Mouse (Mus musculus): ENCODE data around the gene Arhgef7. TPM values are rescaled to one million over a fixed set of nuclear protein-coding genes. Genes with fewer than 3 reads are reported as not detected.

Arhgef7 gene
- polyA plus RNA-seq (2012; rRNA removed), result 86.5 and 98.5 TPM in 2 replicates

GRCm38 (mm10) chr8:11727651-11728481, at the start of gene Arhgef7:
Arhgef7 (plus strand) TSS chr8:11727721.

GRCm38 (mm10) chr8:11701033-11701362, 26.5 kb upstream of the Arhgef7 start, which contains the start of gene 1700016D06Rik:
1700016D06Rik (minus strand) TSS chr8:11701063.

GRCm38 (mm10) chr8:11840174-11840573, 112.7 kb downstream of the Arhgef7 start, which contains the start of gene Tex29:
Tex29 (plus strand) TSS chr8:11840474.

Other genes with a start within 250 kb of the Arhgef7 start
- gene Rab20, start 249.0 kb upstream of the Arhgef7 start, polyA plus RNA-seq (2012; rRNA removed), result 0.61 and 0.72 TPM in 2 replicates
- 123 and 126 TPM in 2 replicates for gene Naxd, start 230.2 kb upstream of the Arhgef7 start, polyA plus RNA-seq (2012; rRNA removed)
- gene Cars2, start 176.9 kb upstream of the Arhgef7 start, polyA plus RNA-seq (2012; rRNA removed), result 51.2 and 52.6 TPM in 2 replicates
- gene Ing1, start 172.2 kb upstream of the Arhgef7 start, polyA plus RNA-seq (2012; rRNA removed), result 69.4 and 74.2 TPM in 2 replicates
- gene Ankrd10, start 92.0 kb upstream of the Arhgef7 start, polyA plus RNA-seq (2012; rRNA removed), result 183 and 184 TPM in 2 replicates
- gene 1700016D06Rik, start 26.7 kb upstream of the Arhgef7 start, polyA plus RNA-seq (2012; rRNA removed), result not detected in 2 replicates
- 0.09 and 0.27 TPM in 2 replicates for gene Tex29, start 112.8 kb downstream of the Arhgef7 start, polyA plus RNA-seq (2012; rRNA removed)